Mouse (Mus musculus) lung, embryonic 16.5 days (tissue): ENCODE measurements at regions not wholly inside any gene's neighbourhood (a gene's known extent, or its start where the extent isn't known, plus 50 kb on each side); places are given as distances from the start of the nearest gene placed in this dataset.
A peak's percentile ranks its signal among the peaks of the same experiment; 100 is the strongest.

ENCODE experiments used
- ATAC-seq: fragments of 200-750 bp; cut with Nextera tagmentation; 2 replicates; pipeline ENCODE4 v1.8.0; 2017; ENCODE audit warnings: low read depth, mild to moderate bottlenecking, moderate library complexity
- H3K27ac ChIP-seq: fragments of 300-500 bp; sonication (generic); 2 replicates; pipeline ENCODE4 v1.5.1; 2014; ENCODE audit warnings: mild to moderate bottlenecking, control low read depth, low read length
- H3K27me3 ChIP-seq: fragments of 300-500 bp; sonication (generic); 2 replicates; pipeline ENCODE4 v1.6.1; 2014; ENCODE audit warnings: low read depth, low read length, mixed read lengths; ENCODE audit not compliant: control insufficient read depth, insufficient read depth
- H3K36me3 ChIP-seq: fragments of 300-500 bp; sonication (generic); 2 replicates; pipeline ENCODE4 v1.6.1; 2014; ENCODE audit warnings: low read length; ENCODE audit not compliant: control insufficient read depth, insufficient read depth
- H3K4me1 ChIP-seq: fragments of 300-500 bp; sonication (generic); replicated peaks from 2 replicates; pipeline ENCODE4 v1.6.1; 2014; ENCODE audit warnings: low read length, mixed read lengths; ENCODE audit not compliant: control insufficient read depth, insufficient read depth
- H3K4me2 ChIP-seq: fragments of 300-500 bp; sonication (generic); 2 replicates; pipeline ENCODE4 v1.6.1; 2014; ENCODE audit warnings: low read depth, low read length, control low read depth
- H3K4me3 ChIP-seq: fragments of 300-500 bp; sonication (generic); 2 replicates; pipeline ENCODE4 v1.5.1; 2014; ENCODE audit warnings: mild to moderate bottlenecking, low read length, control low read depth
- H3K9ac ChIP-seq: fragments of 300-500 bp; sonication (generic); 2 replicates; pipeline ENCODE4 v1.6.1; 2014; ENCODE audit warnings: low read length, control low read depth
- H3K9me3 ChIP-seq: fragments of 300-500 bp; sonication (generic); 2 replicates; pipeline ENCODE4 v1.6.1; 2016; ENCODE audit warnings: low read length; ENCODE audit not compliant: control insufficient read depth
- WGBS: fragments of 180-500 bp; shearing (Covaris S2); extraction: QIAGEN DNeasy Blood & Tissue Kit; methylation state at CpG from one replicate; pipeline ENCODE4 v1.1.7; 2014; 5-methylcytosine and 5-hydroxymethylcytosine counted together

DNA sequence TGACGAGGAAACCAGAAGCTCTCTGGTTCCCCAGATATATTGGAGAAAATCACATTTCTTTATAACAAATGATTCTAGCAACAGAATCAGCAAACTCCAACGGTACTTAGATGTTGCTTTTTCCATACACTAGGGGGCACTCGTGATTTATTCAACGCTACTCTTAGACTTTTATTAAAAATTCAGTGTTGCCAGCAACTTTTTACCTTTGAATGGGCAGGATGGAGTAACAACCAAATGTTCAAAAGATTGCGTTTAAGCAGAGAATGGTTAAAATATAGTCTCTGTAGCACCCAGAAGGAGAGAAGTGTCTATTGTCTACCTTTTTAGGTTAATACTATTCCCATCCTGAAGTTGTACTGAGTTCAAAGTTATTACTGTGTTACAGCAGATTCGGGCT, 715.4 kb upstream of the Cblb start:
- H3K9me3 ChIP-seq, result no peaks in the 10 kb centered on the region
- no peak overlapping the region for H3K4me3 ChIP-seq
- no peak overlapping the region for H3K27ac ChIP-seq
- H3K9ac ChIP-seq, result no peak overlapping the region
- H3K27me3 ChIP-seq, result no peaks in the 10 kb centered on the region
- ATAC-seq, result no peak
- WGBS, result 16% methylated on average over 6 of the region's 6 CpGs
- H3K4me1 ChIP-seq, result no peaks in the 10 kb centered on the region
- no peak overlapping the region for H3K4me2 ChIP-seq
- no peaks in the 10 kb centered on the region for H3K36me3 ChIP-seq

DNA sequence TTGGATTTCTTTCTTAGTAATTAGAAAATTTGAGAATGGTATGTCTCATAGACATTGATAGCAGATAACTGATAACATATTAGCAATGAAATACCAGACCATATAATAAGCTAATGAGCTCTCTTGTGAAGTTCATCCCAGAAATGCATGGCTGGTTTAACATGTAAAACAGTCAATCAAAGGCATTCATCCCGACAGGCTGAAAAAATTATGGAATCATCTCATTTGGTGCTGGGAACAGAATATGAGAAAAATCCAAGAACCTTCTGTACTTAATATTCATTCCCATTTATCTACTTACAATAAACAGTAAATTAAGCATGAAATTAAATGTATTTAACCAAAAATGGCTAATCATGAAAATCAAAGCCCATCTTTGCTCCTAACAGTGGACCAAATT, 698.8 kb upstream of the Cblb start:
- H3K9ac ChIP-seq, result no peak overlapping the region
- no peaks in the 10 kb centered on the region for H3K4me1 ChIP-seq
- 76% methylated on average over 1 of the region's 1 CpGs for WGBS
- no peak overlapping the region for H3K4me2 ChIP-seq
- no peak overlapping the region for H3K27ac ChIP-seq
- no peaks in the 10 kb centered on the region for H3K36me3 ChIP-seq
- no peak overlapping the region for H3K4me3 ChIP-seq
- no peaks in the 10 kb centered on the region for H3K27me3 ChIP-seq
- H3K9me3 ChIP-seq, result no peaks in the 10 kb centered on the region
- no peak for ATAC-seq

DNA sequence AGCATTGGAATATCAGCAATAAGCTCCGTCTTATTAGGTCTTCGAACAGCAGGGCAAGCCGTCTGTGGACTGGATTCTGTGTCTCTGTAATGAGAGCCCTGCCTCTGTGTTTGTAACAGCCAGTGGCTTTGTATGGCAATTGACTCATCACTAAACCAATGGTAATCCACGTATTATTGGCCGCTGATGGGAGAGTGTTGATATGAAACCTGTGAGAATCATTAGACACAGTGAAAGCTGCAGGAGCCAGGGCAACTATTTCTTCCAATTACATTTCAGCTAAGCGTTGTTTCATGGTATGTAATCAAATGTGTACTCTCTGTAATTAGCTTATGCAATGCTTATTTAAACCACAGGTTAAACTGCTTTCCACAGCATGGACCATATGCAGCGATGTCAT, 696.1 kb upstream of the Cblb start:
- Histone ChIP-seq H3K36me3 (no peaks in the 10 kb centered on the region), H3K9ac (no peak overlapping the region), H3K27me3 (no peaks in the 10 kb centered on the region), H3K4me2 (no peak overlapping the region), H3K4me1 (no peaks in the 10 kb centered on the region), H3K27ac (no peak overlapping the region), H3K9me3 (no peaks in the 10 kb centered on the region), H3K4me3 (no peak overlapping the region)
- ATAC-seq, result no peak
- 90% methylated on average over 7 of the region's 7 CpGs for WGBS

DNA sequence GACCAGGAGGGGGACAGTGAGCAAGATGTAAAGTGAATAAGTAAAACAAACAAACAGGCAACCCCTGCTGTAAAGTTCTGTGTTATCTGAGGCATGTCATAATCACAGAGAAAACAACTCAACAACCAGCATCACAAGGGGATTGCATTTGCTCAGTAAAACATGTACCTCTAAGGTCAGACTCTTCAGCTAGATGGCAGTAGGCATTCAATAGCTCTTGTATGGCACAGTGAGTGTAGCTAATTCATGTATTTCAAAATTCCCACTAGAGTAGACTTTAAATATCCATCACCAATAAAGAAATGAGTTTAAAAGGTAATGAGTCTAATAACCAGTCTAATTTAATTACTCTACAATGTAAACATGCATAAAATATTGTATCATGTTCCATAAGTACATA, 683.9 kb upstream of the Cblb start:
- H3K27me3 ChIP-seq, result no peaks in the 10 kb centered on the region
- no peaks in the 10 kb centered on the region for H3K9me3 ChIP-seq
- ATAC-seq, result no peak

DNA sequence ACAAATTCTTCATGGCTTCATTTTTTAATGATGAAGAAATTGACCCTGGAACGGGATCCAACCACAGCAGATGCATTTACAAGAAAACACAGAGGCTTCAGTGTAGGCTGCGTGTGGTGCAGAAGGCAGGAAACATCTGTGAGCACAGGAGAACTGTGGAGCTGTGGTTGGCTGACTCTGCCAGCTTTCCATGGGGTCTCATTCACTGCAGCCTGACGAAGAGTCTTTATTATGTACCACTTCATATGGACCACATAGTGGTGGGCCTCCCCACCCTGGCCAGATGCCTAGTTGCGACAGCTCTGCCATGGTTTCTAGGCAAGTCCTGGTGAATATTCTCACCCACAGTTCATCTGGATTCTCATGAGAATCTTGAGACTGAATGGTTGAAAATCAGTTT, 678.9 kb upstream of the Cblb start:
- Histone ChIP-seq H3K4me1 (no peaks in the 10 kb centered on the region), H3K4me2 (no peak overlapping the region), H3K9me3 (no peaks in the 10 kb centered on the region), H3K27me3 (no peaks in the 10 kb centered on the region), H3K9ac (no peak overlapping the region), H3K36me3 (no peaks in the 10 kb centered on the region), H3K4me3 (no peak overlapping the region), H3K27ac (no peak overlapping the region)
- ATAC-seq, result peak; percentile 96
- 42% methylated on average over 4 of the region's 4 CpGs for WGBS

More for the DNA sequence above, 683.9 kb upstream of the Cblb start:
- Histone ChIP-seq H3K4me1 (no peaks in the 10 kb centered on the region), H3K4me2 (no peak overlapping the region), H3K4me3 (no peak overlapping the region), H3K36me3 (no peaks in the 10 kb centered on the region), H3K9ac (no peak overlapping the region), H3K27ac (no peak overlapping the region)

DNA sequence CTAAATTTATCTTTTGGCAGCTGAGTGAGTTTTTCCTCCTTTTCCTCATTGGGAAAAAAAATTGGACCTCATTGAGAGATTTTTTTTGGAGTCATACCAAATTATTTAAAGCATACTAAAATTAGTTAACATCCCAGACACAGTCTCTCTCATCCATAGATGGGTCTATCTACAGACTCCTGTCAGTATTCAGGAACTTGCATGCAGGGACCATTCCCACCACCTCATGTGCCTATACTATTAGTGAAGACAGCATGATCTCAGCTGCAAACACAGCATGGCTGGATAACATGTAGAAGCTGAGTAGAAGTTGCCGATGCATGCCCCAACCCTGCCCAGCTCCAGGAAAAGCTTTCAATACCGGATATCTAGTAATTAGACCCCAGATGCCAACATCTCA, 677.2 kb upstream of the Cblb start:
- Histone ChIP-seq H3K9me3 (no peaks in the 10 kb centered on the region), H3K36me3 (no peaks in the 10 kb centered on the region), H3K4me2 (no peak overlapping the region), H3K9ac (no peak overlapping the region), H3K27me3 (no peaks in the 10 kb centered on the region), H3K4me1 (no peaks in the 10 kb centered on the region), H3K4me3 (no peak overlapping the region), H3K27ac (no peak overlapping the region)
- ATAC-seq, result no peak
- 76% methylated on average over 2 of the region's 2 CpGs for WGBS

DNA sequence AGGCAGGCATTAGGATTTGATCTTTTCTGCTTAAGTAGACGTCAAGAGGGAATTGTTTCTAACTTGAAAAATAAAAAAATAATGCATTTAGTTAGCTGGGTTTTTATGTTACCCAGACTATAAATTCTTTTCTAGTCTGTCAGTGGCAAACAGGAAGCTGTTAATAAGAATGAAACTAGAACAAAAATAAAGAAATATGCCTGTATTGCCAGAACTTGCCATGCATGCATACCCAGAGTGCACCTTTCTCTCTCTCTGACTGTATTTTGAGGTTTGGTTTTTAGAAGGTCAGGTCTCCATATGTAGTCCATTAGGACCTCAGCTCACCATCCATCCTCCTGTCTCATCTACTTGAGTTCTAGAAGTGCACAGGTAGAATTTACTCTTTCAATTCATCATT, 661.0 kb upstream of the Cblb start:
- WGBS, result 31% methylated on average over 1 of the region's 1 CpGs
- no peak overlapping the region for H3K9ac ChIP-seq
- H3K4me2 ChIP-seq, result no peak overlapping the region
- no peak overlapping the region for H3K4me3 ChIP-seq
- H3K36me3 ChIP-seq, result no peaks in the 10 kb centered on the region
- ATAC-seq, result no peak
- H3K9me3 ChIP-seq, result no peaks in the 10 kb centered on the region
- no peaks in the 10 kb centered on the region for H3K27me3 ChIP-seq
- H3K4me1 ChIP-seq, result no peaks in the 10 kb centered on the region
- no peak overlapping the region for H3K27ac ChIP-seq

DNA sequence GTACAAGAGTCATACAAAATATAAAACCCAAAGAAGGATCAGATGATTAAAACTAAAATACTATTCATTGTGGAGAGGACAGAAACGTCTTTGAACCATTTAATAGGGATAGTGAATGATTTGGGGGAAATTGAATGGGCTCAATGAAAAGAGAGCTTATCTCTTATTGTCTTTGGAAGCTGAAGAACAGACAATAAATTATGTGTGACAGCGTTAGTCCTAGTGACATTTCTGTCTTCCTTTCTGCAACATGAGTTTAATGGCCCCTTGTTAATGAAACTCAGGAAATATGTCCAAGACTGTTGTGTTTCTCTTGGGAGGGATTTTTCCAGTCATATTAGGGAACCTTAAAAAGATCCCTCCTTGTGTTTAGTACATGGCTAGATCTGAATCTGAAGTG, 644.6 kb upstream of the Cblb start:
- Histone ChIP-seq H3K4me3 (no peak overlapping the region), H3K36me3 (no peaks in the 10 kb centered on the region), H3K4me2 (no peak overlapping the region), H3K27ac (no peak overlapping the region), H3K4me1 (no peaks in the 10 kb centered on the region), H3K9ac (no peak overlapping the region), H3K27me3 (no peaks in the 10 kb centered on the region), H3K9me3 (no peaks in the 10 kb centered on the region)
- ATAC-seq, result no peak
- 35% methylated on average over 2 of the region's 2 CpGs for WGBS

DNA sequence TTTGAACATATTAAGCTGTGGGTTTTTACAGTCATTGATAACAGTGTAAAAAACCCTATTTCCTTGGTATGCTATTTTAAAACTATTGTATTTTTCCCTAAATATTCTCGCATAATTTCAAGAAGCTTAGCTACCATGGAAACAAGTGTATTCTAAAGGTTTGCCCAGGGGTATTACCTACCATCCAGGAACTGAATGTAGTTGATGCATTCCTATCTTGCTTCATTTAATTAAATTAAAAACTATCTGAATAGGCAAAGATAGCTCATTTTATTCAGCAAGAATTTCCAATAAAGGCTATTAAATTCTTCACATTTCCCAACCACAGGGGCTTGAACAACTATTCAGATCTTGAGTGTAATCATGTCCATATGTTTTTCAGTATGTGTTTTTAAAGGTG, 643.5 kb upstream of the Cblb start:
- Histone ChIP-seq H3K27ac (no peak overlapping the region), H3K27me3 (no peaks in the 10 kb centered on the region), H3K9me3 (no peaks in the 10 kb centered on the region), H3K36me3 (no peaks in the 10 kb centered on the region), H3K4me3 (no peak overlapping the region), H3K4me1 (no peaks in the 10 kb centered on the region), H3K4me2 (no peak overlapping the region), H3K9ac (no peak overlapping the region)
- 88% methylated on average over 1 of the region's 1 CpGs for WGBS
- no peak for ATAC-seq

DNA sequence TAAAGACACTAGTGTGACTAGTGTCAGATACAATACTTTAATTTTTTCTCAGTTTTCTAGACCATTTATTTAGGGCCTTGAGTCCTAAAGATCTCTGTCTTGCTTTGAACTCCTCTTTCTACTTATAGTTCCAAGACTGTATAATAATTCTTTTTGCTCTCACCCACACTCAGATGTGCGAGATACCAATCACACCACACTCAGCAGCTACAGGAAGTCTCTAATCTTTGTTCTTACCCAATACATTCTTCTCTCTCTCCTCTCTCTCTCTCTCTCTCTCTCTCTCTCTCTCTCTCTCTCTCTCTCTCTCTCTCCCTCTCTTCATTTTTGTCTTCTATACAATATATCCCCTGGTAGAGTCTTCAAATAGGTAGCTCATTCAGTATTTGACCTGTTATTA, 637.2 kb upstream of the Cblb start:
- no peak overlapping the region for H3K4me2 ChIP-seq
- no peaks in the 10 kb centered on the region for H3K36me3 ChIP-seq
- no peaks in the 10 kb centered on the region for H3K4me1 ChIP-seq
- H3K27ac ChIP-seq, result no peak overlapping the region
- H3K27me3 ChIP-seq, result no peaks in the 10 kb centered on the region
- no peak overlapping the region for H3K9ac ChIP-seq
- 41% methylated on average over 1 of the region's 1 CpGs for WGBS
- ATAC-seq, result no peak
- H3K9me3 ChIP-seq, result no peaks in the 10 kb centered on the region
- no peak overlapping the region for H3K4me3 ChIP-seq
